Mouse (Mus musculus) hindbrain, embryonic 14.5 days (tissue): Measurements from ENCODE around the gene Mrc1. TPM values are rescaled to one million over a fixed set of nuclear protein-coding genes. Genes with fewer than 3 reads are reported as not detected.

Source experiments
- ATAC-seq: fragments of 200-750 bp; cut with Nextera tagmentation; 2 replicates; pipeline ENCODE4 v1.8.0; 2017; ENCODE audit warnings: moderate number of reproducible peaks, mild to moderate bottlenecking, moderate TSS enrichment, moderate library complexity; ENCODE audit not compliant: low FRiP score
- DNase-seq: peaks from one replicate; pipeline ENCODE4 v3.0.0-alpha.2; 2015; ENCODE audit warnings: low spot score
- H3K27ac ChIP-seq: fragments of 300-500 bp; sonication (generic); 2 replicates; pipeline ENCODE4 v1.5.1; 2014; ENCODE audit warnings: mild to moderate bottlenecking, moderate library complexity
- H3K27me3 ChIP-seq: fragments of 300-500 bp; sonication (generic); 2 replicates; pipeline ENCODE4 v1.6.1; 2014; ENCODE audit warnings: mild to moderate bottlenecking, low read length, mixed read lengths; ENCODE audit not compliant: control insufficient read depth, insufficient read depth
- H3K36me3 ChIP-seq: fragments of 300-500 bp; sonication (generic); replicated peaks from 2 replicates; pipeline ENCODE4 v1.6.1; 2014; ENCODE audit not compliant: control insufficient read depth, insufficient read depth
- H3K4me1 ChIP-seq: fragments of 300-500 bp; sonication (generic); replicated peaks from 2 replicates; pipeline ENCODE4 v1.6.1; 2014; ENCODE audit warnings: antibody characterized with exemption, low read length, mixed read lengths; ENCODE audit not compliant: control insufficient read depth, insufficient read depth
- H3K4me2 ChIP-seq: fragments of 300-500 bp; sonication (generic); replicated peaks from 2 replicates; pipeline ENCODE4 v1.6.1; 2014; ENCODE audit warnings: mild to moderate bottlenecking, moderate library complexity
- H3K4me3 ChIP-seq: fragments of 300-500 bp; sonication (generic); replicated peaks from 2 replicates; pipeline ENCODE4 v1.5.1; 2014; ENCODE audit warnings: mild to moderate bottlenecking, low read length
- H3K9ac ChIP-seq: fragments of 300-500 bp; sonication (generic); 2 replicates; pipeline ENCODE4 v1.6.1; 2014
- H3K9me3 ChIP-seq: fragments of 300-500 bp; sonication (generic); 2 replicates; pipeline ENCODE4 v1.6.1; 2016; ENCODE audit warnings: low read length; ENCODE audit not compliant: control insufficient read depth
- WGBS: fragments of 180-500 bp; shearing (Covaris S2); extraction: QIAGEN DNeasy Blood & Tissue Kit; methylation state at CpG from one replicate; pipeline ENCODE4 v1.1.7; 2014; 5-methylcytosine and 5-hydroxymethylcytosine counted together
- polyA plus RNA-seq: library from polyadenylated mRNA; unstranded; fragments of >200 nt; fragmentation: Nextera tagmentation; extraction: Ambion mirVana; gene quantifications from 2 replicates; pipeline ENCODE4 v1.2.1, GENCODE M21; 2014

Mrc1 gene
- polyA plus RNA-seq, 1 experiment from 2014 or later, result 7.0 TPM

DNA sequence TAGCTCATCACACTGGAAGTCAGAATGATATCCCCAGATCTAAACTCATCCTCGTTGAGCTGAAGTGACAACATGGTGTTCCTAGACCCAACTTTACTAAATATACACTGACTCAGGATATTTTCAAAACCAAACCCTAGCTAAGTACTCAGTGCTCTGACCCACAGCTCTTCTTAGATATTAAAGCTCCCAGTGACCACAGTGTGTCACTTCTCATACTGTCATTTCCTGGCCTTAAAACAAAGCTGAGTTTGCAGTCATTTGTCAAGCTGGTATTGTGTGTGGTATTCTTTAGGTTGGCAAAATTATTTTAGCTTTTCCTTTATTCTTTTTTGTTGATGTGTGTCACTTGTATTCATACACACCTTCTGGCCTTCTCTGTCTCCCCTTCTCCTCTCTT, 18.5 kb upstream of the Mrc1 start:
- ATAC-seq, result no peak
- no peak overlapping the region for H3K4me2 ChIP-seq
- H3K4me3 ChIP-seq, result no peak overlapping the region
- H3K9me3 ChIP-seq, result no peaks in the 10 kb centered on the region
- DNase-seq, result no peak
- WGBS, result 97% methylated on average over 1 of the region's 1 CpGs
- no peak overlapping the region for H3K27ac ChIP-seq
- no peak overlapping the region for H3K9ac ChIP-seq
- H3K4me1 ChIP-seq, result no peaks in the 10 kb centered on the region
- H3K27me3 ChIP-seq, result no peaks in the 10 kb centered on the region
- no peaks in the 10 kb centered on the region for H3K36me3 ChIP-seq

DNA sequence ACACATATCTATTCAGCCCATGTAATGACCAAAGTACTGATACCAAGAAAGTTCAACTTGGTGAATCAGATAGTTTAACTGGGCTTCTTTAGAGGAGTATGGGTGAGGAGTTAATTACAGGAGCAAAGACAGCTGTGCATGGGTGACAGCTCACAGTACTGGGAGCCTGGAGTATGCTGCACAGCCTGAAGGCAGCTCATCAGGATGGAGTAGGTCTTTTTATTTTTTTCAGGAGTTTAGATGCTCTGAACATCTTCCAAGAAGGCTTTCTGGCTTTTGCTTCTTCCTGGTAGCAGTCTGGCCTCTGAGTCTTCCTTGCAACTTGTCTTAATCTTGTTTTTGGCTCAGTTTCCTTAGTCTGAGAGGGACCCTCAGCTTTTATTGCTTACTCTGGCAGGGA, 17.6 kb upstream of the Mrc1 start:
- no peak for DNase-seq
- Histone ChIP-seq H3K4me3 (no peak overlapping the region), H3K27ac (no peak overlapping the region), H3K9ac (no peak overlapping the region), H3K4me2 (no peak overlapping the region), H3K36me3 (no peaks in the 10 kb centered on the region), H3K27me3 (no peaks in the 10 kb centered on the region), H3K9me3 (no peaks in the 10 kb centered on the region), H3K4me1 (no peaks in the 10 kb centered on the region)
- ATAC-seq, result no peak

DNA sequence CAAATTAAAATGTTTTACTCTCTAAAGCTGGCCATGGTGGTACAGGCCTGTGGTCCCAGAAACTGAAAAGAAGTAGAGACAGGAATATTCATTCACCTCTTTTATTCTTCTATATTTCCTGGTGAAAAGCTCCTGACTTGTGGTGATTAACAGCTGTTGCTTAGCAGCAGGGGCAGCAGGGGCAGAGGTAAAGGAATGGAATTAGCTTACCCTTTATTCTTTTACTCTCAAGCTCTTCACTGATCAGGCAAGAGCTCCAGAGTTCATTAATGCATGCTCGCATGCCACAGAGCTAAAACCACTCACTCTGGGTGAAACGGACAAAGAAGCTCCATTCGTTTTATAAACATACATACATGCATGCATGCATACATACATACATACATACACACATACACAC, 14.4 kb upstream of the Mrc1 start:
- Histone ChIP-seq H3K9me3 (no peaks in the 10 kb centered on the region), H3K27me3 (no peaks in the 10 kb centered on the region), H3K4me2 (no peak overlapping the region), H3K9ac (no peak overlapping the region), H3K36me3 (no peaks in the 10 kb centered on the region), H3K4me3 (no peak overlapping the region), H3K4me1 (no peaks in the 10 kb centered on the region), H3K27ac (no peak overlapping the region)
- ATAC-seq, result no peak
- 14% methylated on average over 3 of the region's 3 CpGs for WGBS
- no peak for DNase-seq

DNA sequence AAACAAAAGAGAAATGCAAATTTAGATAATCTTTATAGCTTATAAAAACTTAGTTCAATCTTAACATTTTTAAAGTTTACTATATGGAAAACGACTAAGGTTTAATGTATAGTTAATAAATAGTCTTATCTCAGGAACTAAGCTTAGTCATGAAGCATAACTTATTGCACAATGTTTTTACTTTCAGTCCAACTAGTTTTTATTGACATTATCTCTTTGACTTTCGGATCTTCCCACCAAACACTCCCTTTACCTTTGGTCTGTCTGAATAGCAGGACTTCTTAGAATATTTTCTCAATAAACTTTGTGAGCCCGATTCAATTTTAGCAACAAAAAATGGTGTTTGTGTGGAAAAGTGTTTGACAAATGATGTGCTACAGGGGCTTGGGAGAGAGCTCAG, 12.5 kb upstream of the Mrc1 start:
- H3K9me3 ChIP-seq, result no peaks in the 10 kb centered on the region

DNA sequence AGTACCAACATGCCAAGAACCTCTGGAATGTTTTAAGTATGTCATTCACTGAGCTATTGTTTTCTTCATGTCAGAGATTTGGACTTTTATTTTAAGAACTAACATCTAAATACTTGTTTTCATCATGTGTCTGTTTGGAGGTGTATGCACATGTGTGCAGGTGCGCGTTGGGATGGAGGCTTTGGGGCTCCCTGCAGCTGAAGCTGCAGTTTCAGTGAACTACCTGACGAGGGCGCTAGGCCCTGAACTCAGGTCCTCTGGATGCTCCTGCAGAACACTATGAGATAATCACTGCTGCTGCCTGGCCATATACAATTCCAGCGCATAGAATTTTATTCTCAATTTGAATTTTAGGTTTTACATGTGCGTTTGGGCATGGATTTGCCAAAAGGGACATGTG, 11.1 kb upstream of the Mrc1 start:
- Histone ChIP-seq H3K4me3 (no peak overlapping the region), H3K9ac (no peak overlapping the region), H3K27me3 (no peaks in the 10 kb centered on the region), H3K9me3 (no peaks in the 10 kb centered on the region), H3K27ac (no peak overlapping the region), H3K36me3 (no peaks in the 10 kb centered on the region), H3K4me2 (no peak overlapping the region), H3K4me1 (no peaks in the 10 kb centered on the region)
- ATAC-seq (no peak), DNase-seq (no peak)
- WGBS, result 78% methylated on average over 6 of the region's 6 CpGs

More for the DNA sequence above, 12.5 kb upstream of the Mrc1 start:
- 84% methylated on average over 3 of the region's 3 CpGs for WGBS
- no peak for DNase-seq
- Histone ChIP-seq H3K27me3 (no peaks in the 10 kb centered on the region), H3K4me3 (no peak overlapping the region), H3K27ac (no peak overlapping the region), H3K36me3 (no peaks in the 10 kb centered on the region), H3K4me1 (no peaks in the 10 kb centered on the region), H3K9ac (no peak overlapping the region), H3K4me2 (no peak overlapping the region)
- ATAC-seq, result no peak

DNA sequence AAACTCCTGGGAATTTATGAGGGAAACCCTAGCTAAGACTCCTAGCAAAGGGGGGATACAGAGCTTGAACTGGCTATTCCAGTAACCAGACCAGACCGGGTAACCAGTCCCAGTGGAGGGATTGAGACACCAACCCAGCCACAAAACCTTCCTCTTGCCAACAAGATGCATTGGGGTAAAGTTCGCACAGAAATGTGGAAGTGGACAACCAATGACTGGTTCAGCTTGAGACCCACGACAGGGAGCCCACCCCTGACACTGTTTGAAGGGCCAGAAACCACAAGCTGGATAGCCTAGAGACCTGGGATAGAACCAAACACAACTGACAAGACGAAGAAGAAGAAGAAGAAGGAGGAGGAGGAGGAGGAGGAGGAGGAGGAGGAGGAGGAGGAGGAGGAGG, 4.8 kb upstream of the Mrc1 start:
- no peak for ATAC-seq
- H3K36me3 ChIP-seq, result no peaks in the 10 kb centered on the region
- H3K9ac ChIP-seq, result no peak overlapping the region
- no peak overlapping the region for H3K4me2 ChIP-seq
- H3K27ac ChIP-seq, result no peak overlapping the region
- WGBS, result 83% methylated on average over 3 of the region's 4 CpGs
- no peak overlapping the region for H3K4me3 ChIP-seq
- H3K27me3 ChIP-seq, result no peaks in the 10 kb centered on the region
- H3K4me1 ChIP-seq, result no peaks in the 10 kb centered on the region
- H3K9me3 ChIP-seq, result no peaks in the 10 kb centered on the region
- DNase-seq, result no peak

DNA sequence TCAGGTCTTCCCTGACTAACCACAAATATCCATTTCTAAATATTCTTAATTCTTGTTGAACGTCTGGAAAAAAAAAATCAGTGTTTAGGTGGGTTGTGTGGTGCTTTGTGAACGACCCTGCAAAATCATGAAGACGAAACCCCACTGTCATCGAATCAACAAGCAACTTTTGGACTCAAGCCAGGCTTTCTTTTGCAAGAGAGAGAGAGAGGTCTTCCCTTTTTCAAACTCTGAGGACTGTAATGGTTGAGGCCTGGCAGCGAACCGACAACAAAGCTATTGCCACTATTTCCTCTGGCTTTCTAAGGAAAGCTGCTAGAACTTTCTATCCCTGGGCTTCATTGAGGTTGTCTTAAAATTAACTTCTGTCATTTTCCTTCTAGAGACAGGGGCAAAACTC, 697 bp upstream of the Mrc1 start:
- H3K9ac ChIP-seq, result no peak overlapping the region
- 78% methylated on average over 6 of the region's 6 CpGs for WGBS
- no peak overlapping the region for H3K27ac ChIP-seq
- no peaks in the 10 kb centered on the region for H3K4me1 ChIP-seq
- H3K4me2 ChIP-seq, result no peak overlapping the region
- H3K36me3 ChIP-seq, result no peaks in the 10 kb centered on the region
- DNase-seq (no peak), ATAC-seq (no peak)
- no peaks in the 10 kb centered on the region for H3K9me3 ChIP-seq
- H3K4me3 ChIP-seq, result no peak overlapping the region
- H3K27me3 ChIP-seq, result no peaks in the 10 kb centered on the region

DNA sequence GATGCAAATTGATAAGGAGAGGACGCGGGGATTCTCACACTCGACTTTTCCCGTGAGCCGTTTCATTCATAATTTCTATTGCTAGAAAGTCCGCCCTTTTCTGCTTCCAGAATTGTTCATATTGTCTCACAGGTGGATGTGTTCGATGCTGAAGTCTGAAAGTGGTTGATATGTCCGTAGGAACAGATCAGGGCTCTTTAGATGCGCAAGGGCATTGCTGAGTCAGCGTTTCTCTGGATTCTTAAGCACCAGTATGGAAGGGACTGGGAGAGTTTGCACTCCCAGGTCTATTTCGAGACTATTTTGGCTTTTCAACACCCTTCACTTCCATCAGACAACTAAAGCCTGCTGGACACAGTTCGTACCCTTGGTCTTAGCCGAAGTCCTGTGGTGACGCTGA, 787 bp downstream of the Mrc1 start:
- no peak for ATAC-seq
- WGBS, result 91% methylated on average over 14 of the region's 14 CpGs
- no peak overlapping the region for H3K27ac ChIP-seq
- no peaks in the 10 kb centered on the region for H3K27me3 ChIP-seq
- no peak for DNase-seq
- H3K36me3 ChIP-seq, result no peaks in the 10 kb centered on the region
- no peaks in the 10 kb centered on the region for H3K9me3 ChIP-seq
- H3K4me1 ChIP-seq, result no peaks in the 10 kb centered on the region
- no peak overlapping the region for H3K4me3 ChIP-seq
- H3K4me2 ChIP-seq, result no peak overlapping the region
- H3K9ac ChIP-seq, result no peak overlapping the region

DNA sequence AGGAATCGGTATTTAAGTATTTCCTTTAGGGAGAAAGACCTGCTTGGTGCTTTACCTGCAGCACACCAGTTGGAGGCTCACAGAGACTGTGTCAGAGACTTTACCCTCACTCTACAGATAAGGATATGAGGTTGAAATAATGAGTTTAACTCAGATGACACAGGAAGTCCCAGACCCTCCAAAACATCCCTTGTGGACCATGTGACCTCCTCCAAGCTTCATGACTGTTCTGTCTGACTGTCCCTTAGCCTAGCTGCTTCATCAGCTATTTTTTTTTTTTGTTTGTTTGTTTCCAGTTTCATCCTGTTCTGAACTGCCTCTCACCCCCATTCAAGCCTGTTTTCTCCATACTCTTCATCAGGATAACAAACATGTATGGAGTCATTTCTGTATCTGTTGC, 3.7 kb downstream of the Mrc1 start:
- WGBS, result 88% methylated on average over 1 of the region's 1 CpGs
- ATAC-seq, result no peak
- no peaks in the 10 kb centered on the region for H3K9me3 ChIP-seq

DNA sequence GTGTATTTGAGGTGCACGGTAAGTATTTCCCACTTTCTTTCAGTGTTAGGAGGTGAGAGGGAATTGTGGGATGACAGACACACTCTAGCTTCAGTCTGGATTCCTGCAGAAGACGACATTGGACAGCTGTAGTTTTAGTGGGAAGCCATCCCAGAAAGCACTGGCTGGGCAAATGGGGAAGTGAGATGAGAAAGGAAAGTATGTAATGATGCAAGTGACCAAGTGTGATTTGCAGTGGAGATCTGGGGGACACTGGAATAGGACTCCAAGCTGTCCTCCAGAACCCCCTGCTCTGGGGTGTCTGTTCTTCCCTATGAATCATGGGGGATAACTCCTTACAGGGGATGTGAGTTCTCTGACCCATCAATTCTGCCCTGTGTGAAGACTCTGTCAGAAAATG, 4.8 kb downstream of the Mrc1 start:
- ATAC-seq (no peak), DNase-seq (no peak)
- Histone ChIP-seq H3K9ac (no peak overlapping the region), H3K27me3 (no peaks in the 10 kb centered on the region), H3K36me3 (no peaks in the 10 kb centered on the region), H3K4me2 (no peak overlapping the region), H3K9me3 (no peaks in the 10 kb centered on the region), H3K27ac (no peak overlapping the region), H3K4me1 (no peaks in the 10 kb centered on the region), H3K4me3 (no peak overlapping the region)
- 84% methylated on average over 2 of the region's 2 CpGs for WGBS

More for the DNA sequence above, 3.7 kb downstream of the Mrc1 start:
- Histone ChIP-seq H3K9ac (no peak overlapping the region), H3K4me1 (no peaks in the 10 kb centered on the region), H3K4me3 (no peak overlapping the region), H3K27ac (no peak overlapping the region), H3K4me2 (no peak overlapping the region), H3K36me3 (no peaks in the 10 kb centered on the region), H3K27me3 (no peaks in the 10 kb centered on the region)
- DNase-seq, result no peak
